Mouse (Mus musculus) limb, embryonic 15.5 days (tissue): ENCODE data around the gene Catsperg1. TPM values are rescaled to one million over a fixed set of nuclear protein-coding genes. Genes with fewer than 3 reads are reported as not detected.
"Not testable (repeated sequence)": the region's sequence is repeated elsewhere in the genome, so short reads cannot be mapped to it uniquely, and the experiment has no call there.

Experiments
- ATAC-seq: fragments of 200-750 bp; cut with Nextera tagmentation; 2 replicates; pipeline ENCODE4 v1.8.0; 2017; ENCODE audit warnings: low read depth, moderate TSS enrichment; ENCODE audit not compliant: insufficient number of reproducible peaks, low FRiP score, low TSS enrichment
- H3K27ac ChIP-seq: fragments of 300-500 bp; sonication (generic); 2 replicates; pipeline ENCODE4 v1.5.1; 2015; ENCODE audit warnings: moderate library complexity, mild to moderate bottlenecking, inconsistent platforms
- H3K27me3 ChIP-seq: fragments of 300-500 bp; sonication (generic); 2 replicates; pipeline ENCODE4 v1.6.1; 2015; ENCODE audit warnings: inconsistent platforms
- H3K36me3 ChIP-seq: fragments of 300-500 bp; sonication (generic); 2 replicates; pipeline ENCODE4 v1.6.1; 2015; ENCODE audit warnings: inconsistent platforms
- H3K4me1 ChIP-seq: fragments of 300-500 bp; sonication (generic); 2 replicates; pipeline ENCODE4 v1.6.1; 2015; ENCODE audit warnings: inconsistent platforms
- H3K4me2 ChIP-seq: fragments of 300-500 bp; sonication (generic); 2 replicates; pipeline ENCODE4 v1.6.1; 2015; ENCODE audit warnings: mild to moderate bottlenecking, inconsistent platforms
- H3K4me3 ChIP-seq: fragments of 300-500 bp; sonication (generic); 2 replicates; pipeline ENCODE4 v1.5.1; 2015; ENCODE audit warnings: mild to moderate bottlenecking, inconsistent platforms
- H3K9ac ChIP-seq: fragments of 300-500 bp; sonication (generic); 2 replicates; pipeline ENCODE4 v1.6.1; 2015; ENCODE audit warnings: inconsistent platforms
- H3K9me3 ChIP-seq: fragments of 300-500 bp; sonication (generic); 2 replicates; pipeline ENCODE4 v1.6.1; 2016; ENCODE audit warnings: inconsistent platforms
- WGBS: fragments of 180-500 bp; shearing (Covaris S2); methylation state at CpG from one replicate; pipeline ENCODE4 v1.1.7; 2015; 5-methylcytosine and 5-hydroxymethylcytosine counted together
- polyA plus RNA-seq: library from polyadenylated mRNA; unstranded; fragments of >200 nt; fragmentation: Nextera tagmentation; extraction: Ambion mirVana; gene quantifications from 2 replicates; pipeline ENCODE4 v1.2.1, GENCODE M21; 2015

Gene Catsperg1
- polyA plus RNA-seq, 1 experiment from 2014 or later: 1.2 TPM

GRCm38 (mm10) chr7:29146625-29147367 lies 67.0 kb downstream of the Catsperg1 start:
- no peak overlapping the region for H3K4me3 ChIP-seq
- WGBS: 75% methylated on average over 7 of the region's 7 CpGs
- H3K36me3 ChIP-seq: no peaks in the 10 kb centered on the region
- no peaks in the 10 kb centered on the region for H3K9me3 ChIP-seq
- H3K4me2 ChIP-seq: no peak overlapping the region
- ATAC-seq: no peak
- no peak overlapping the region for H3K27ac ChIP-seq
- no peak overlapping the region for H3K9ac ChIP-seq
- H3K27me3 ChIP-seq: no peaks in the 10 kb centered on the region
- no peaks in the 10 kb centered on the region for H3K4me1 ChIP-seq

GRCm38 (mm10) chr7:29144006-29144405 lies 69.8 kb downstream of the Catsperg1 start:
- H3K27ac ChIP-seq: no peak overlapping the region
- H3K36me3 ChIP-seq: no peaks in the 10 kb centered on the region
- H3K27me3 ChIP-seq: no peaks in the 10 kb centered on the region
- 86% methylated on average over 4 of the region's 4 CpGs for WGBS
- H3K4me1 ChIP-seq: no peaks in the 10 kb centered on the region
- no peak overlapping the region for H3K4me2 ChIP-seq
- no peak for ATAC-seq
- no peak overlapping the region for H3K4me3 ChIP-seq
- H3K9me3 ChIP-seq: no peaks in the 10 kb centered on the region
- H3K9ac ChIP-seq: no peak overlapping the region

GRCm38 (mm10) chr7:29141416-29141815 lies 72.4 kb downstream of the Catsperg1 start:
- H3K9ac ChIP-seq: no peak overlapping the region
- H3K4me3 ChIP-seq: no peak overlapping the region
- H3K4me2 ChIP-seq: no peak overlapping the region
- H3K27ac ChIP-seq: no peak overlapping the region
- H3K36me3 ChIP-seq: no peaks in the 10 kb centered on the region
- WGBS: 74% methylated on average over 8 of the region's 8 CpGs
- no peak for ATAC-seq
- H3K9me3 ChIP-seq: no peaks in the 10 kb centered on the region
- H3K27me3 ChIP-seq: peaks cover 3% of the 10 kb centered on the region; the same call in 1 of the 2 replicates
- no peaks in the 10 kb centered on the region for H3K4me1 ChIP-seq

GRCm38 (mm10) chr7:29139237-29139636 lies 74.6 kb downstream of the Catsperg1 start:
- WGBS: 89% methylated on average over 3 of the region's 4 CpGs
- H3K4me1 ChIP-seq, H3K27ac ChIP-seq, H3K4me2 ChIP-seq, H3K4me3 ChIP-seq, H3K9ac ChIP-seq, ATAC-seq, H3K36me3 ChIP-seq, H3K9me3 ChIP-seq: not testable (repeated sequence)
- H3K27me3 ChIP-seq: peaks cover 12% of the 10 kb centered on the region; the same call in 1 of the 2 replicates

GRCm38 (mm10) chr7:29137429-29137828 lies 76.4 kb downstream of the Catsperg1 start:
- ATAC-seq: no peak
- Histone ChIP-seq H3K36me3 (no peaks in the 10 kb centered on the region), H3K4me3 (no peak overlapping the region), H3K27me3 (peaks cover 12% of the 10 kb centered on the region; the same call in 1 of the 2 replicates), H3K4me2 (no peak overlapping the region), H3K27ac (no peak overlapping the region), H3K4me1 (peaks cover 9% of the 10 kb centered on the region), H3K9ac (no peak overlapping the region), H3K9me3 (no peaks in the 10 kb centered on the region)
- WGBS: 48% methylated on average over 16 of the region's 16 CpGs

GRCm38 (mm10) chr7:29134693-29135386 lies 79.0 kb downstream of the Catsperg1 start, which contains the start of gene Rasgrp4:
TSS of gene Rasgrp4 (plus strand) at chr7:29134851.
- Histone ChIP-seq H3K9ac (no peak within 1 kb of the TSS), H3K36me3 (no peaks in the 10 kb centered on the region), H3K27ac (no peak within 1 kb of the TSS), H3K9me3 (no peaks in the 10 kb centered on the region), H3K4me2 (peak within 1 kb of the TSS; percentile 43), H3K4me3 (peak within 1 kb of the TSS; percentile 24), H3K4me1 (peaks cover 9% of the 10 kb centered on the region), H3K27me3 (peaks cover 12% of the 10 kb centered on the region; the same call in 1 of the 2 replicates)
- ATAC-seq: no peak
- 1% methylated on average over 15 of the region's 20 CpGs for WGBS

GRCm38 (mm10) chr7:29134230-29134629 lies 79.6 kb downstream of the Catsperg1 start:
- Histone ChIP-seq H3K9ac (no peak overlapping the region), H3K27ac (no peak overlapping the region), H3K4me1 (peaks cover 9% of the 10 kb centered on the region), H3K27me3 (peaks cover 12% of the 10 kb centered on the region; the same call in 1 of the 2 replicates), H3K4me2 (peak overlapping the region; percentile 43), H3K9me3 (no peaks in the 10 kb centered on the region), H3K4me3 (peak overlapping the region; percentile 24), H3K36me3 (no peaks in the 10 kb centered on the region)
- ATAC-seq: no peak
- WGBS: 3% methylated on average over 4 of the region's 4 CpGs

Other genes starting within 250 kb of the Catsperg1 start
- 372 and 387 TPM in 2 replicates for gene Eif3k, start 232.2 kb downstream of the Catsperg1 start, polyA plus RNA-seq
- gene Map4k1, start 232.0 kb downstream of the Catsperg1 start, polyA plus RNA-seq: 7.2 and 7.6 TPM in 2 replicates
- gene Ryr1, start 88.9 kb downstream of the Catsperg1 start, polyA plus RNA-seq: 5.1 and 10.8 TPM in 2 replicates
- 0.84 and 1.1 TPM in 2 replicates for gene Rasgrp4, start 79.2 kb downstream of the Catsperg1 start, polyA plus RNA-seq
- 19.7 and 22.1 TPM in 2 replicates for gene Fam98c, start 57.8 kb downstream of the Catsperg1 start, polyA plus RNA-seq
- gene Ggn, start 43.8 kb downstream of the Catsperg1 start, polyA plus RNA-seq: 1.3 TPM in 2 replicates
- gene Spred3, start 43.6 kb downstream of the Catsperg1 start, polyA plus RNA-seq: 2.4 and 3.1 TPM in 2 replicates
- gene Psmd8, start 33.3 kb downstream of the Catsperg1 start, polyA plus RNA-seq: 254 and 271 TPM in 2 replicates
- 5.2 TPM in 2 replicates for gene Kcnk6, start 18.5 kb upstream of the Catsperg1 start, polyA plus RNA-seq
- gene Yif1b, start 24.3 kb upstream of the Catsperg1 start, polyA plus RNA-seq: 137 and 141 TPM in 2 replicates
- 13.0 and 14.2 TPM in 2 replicates for gene 2200002D01Rik, start 34.4 kb upstream of the Catsperg1 start, polyA plus RNA-seq
- gene Spint2, start 67.9 kb upstream of the Catsperg1 start, polyA plus RNA-seq: 187 and 194 TPM in 2 replicates
- 15.5 and 16.9 TPM in 2 replicates for gene Ppp1r14a, start 75.3 kb upstream of the Catsperg1 start, polyA plus RNA-seq
- 13.1 and 15.9 TPM in 2 replicates for gene Dpf1, start 89.9 kb upstream of the Catsperg1 start, polyA plus RNA-seq